Comparison of ENCODE assay signal across 14 mouse cellular contexts in genomic region chr5:142073901-142074300, GRCm38 (mm10).
DNase-seq lines count a peak whose midpoint lies in the region; ATAC-seq and TF ChIP-seq lines count a peak whose summit lies in the region.
"Had no signal": no experiment of that assay in that cellular context is flagged by ENCODE, and none has a peak within 500 bp of the region (broad histone marks: within the 10 kb centered on the region; RNA-seq: fewer than 3 reads in every experiment).

No protein-coding gene starts in this region.

- no peaks in the 10 kb centered on the region for H3K79me2 ChIP-seq in heart, adult 2 months (replicated peaks; ENCODE audit: control insufficient read depth, insufficient read depth, low read length)

- intact Hi-C loops in heart, adult 2 months (cut with DNase I), result no loop called here

- WGBS in heart, adult 2 months, result 86% methylated on average over 3 of the region's 3 CpGs
- WGBS in limb, embryonic 15.5 days, result 89% methylated on average over 3 of the region's 3 CpGs
- WGBS in limb, embryonic 10.5 days, result 84% methylated on average over 3 of the region's 3 CpGs
- 83% methylated on average over 3 of the region's 3 CpGs for WGBS in stomach, embryonic 15.5 days

- no peak for TF ChIP-seq POLR2A in heart, adult 2 months (IDR thresholded peaks at IDR 0.05; ENCODE audit: insufficient read depth, low read depth, low read length)

- peak; percentile 59 for DNase-seq in heart, adult 11 months
- DNase-seq in heart, adult 2 months, result no peak
- DNase-seq in limb, embryonic 10.5 days (ENCODE audit: low spot score), result no peak
- no peak for DNase-seq in liver
- DNase-seq in right cerebral cortex, postnatal 10 days (ENCODE audit: low spot score in 2 of 2), result no peak
- DNase-seq: adrenal gland, adult 2 months; adrenal gland, postnatal 36 days; cerebellum, postnatal 10 days; gastrocnemius, postnatal 10 days had no signal

- H3K36me3 ChIP-seq in heart, adult 2 months (ENCODE audit: control insufficient read depth, insufficient read depth, low read length), result no peaks in the 10 kb centered on the region
- H3K36me3 ChIP-seq in limb, embryonic 15.5 days, result no peaks in the 10 kb centered on the region
- no peaks in the 10 kb centered on the region for H3K36me3 ChIP-seq in limb, embryonic 10.5 days
- H3K36me3 ChIP-seq in stomach, embryonic 15.5 days, result no peaks in the 10 kb centered on the region
- H3K36me3 ChIP-seq: heart, embryonic 13.5 days; hindbrain, embryonic 15.5 days had no signal

- no peak for TF ChIP-seq EP300 in heart, adult 2 months (IDR thresholded peaks at IDR 0.05; ENCODE audit: insufficient read depth, low read depth, low read length)

- no peak overlapping the region for H3K9ac ChIP-seq in heart, adult 2 months (ENCODE audit: low read depth, low read length)
- no peak overlapping the region for H3K9ac ChIP-seq in limb, embryonic 15.5 days
- H3K9ac ChIP-seq in stomach, embryonic 15.5 days, result no peak overlapping the region
- H3K9ac ChIP-seq: forebrain, embryonic 13.5 days; heart, embryonic 13.5 days; hindbrain, embryonic 15.5 days had no signal

- no peaks in the 10 kb centered on the region for H3K9me3 ChIP-seq in limb, embryonic 15.5 days
- no peaks in the 10 kb centered on the region for H3K9me3 ChIP-seq in limb, embryonic 10.5 days (replicated peaks)
- no peaks in the 10 kb centered on the region for H3K9me3 ChIP-seq in stomach, embryonic 15.5 days
- H3K9me3 ChIP-seq: hindbrain, embryonic 15.5 days had no signal

- peaks cover 1% of the 10 kb centered on the region; the same call in 1 of the 2 replicates for H3K4me1 ChIP-seq in heart, adult 2 months (ENCODE audit: control insufficient read depth, insufficient read depth, low read length)
- H3K4me1 ChIP-seq in limb, embryonic 15.5 days, result peaks cover 20% of the 10 kb centered on the region
- peaks cover 20% of the 10 kb centered on the region for H3K4me1 ChIP-seq in limb, embryonic 10.5 days
- peaks cover 12% of the 10 kb centered on the region; the same call in 1 of the 2 replicates for H3K4me1 ChIP-seq in stomach, embryonic 15.5 days

- no peak overlapping the region for H3K4me3 ChIP-seq in heart, adult 2 months
- no peak overlapping the region for H3K4me3 ChIP-seq in limb, embryonic 15.5 days
- no peak overlapping the region for H3K4me3 ChIP-seq in limb, embryonic 10.5 days
- H3K4me3 ChIP-seq in stomach, embryonic 15.5 days (replicated peaks), result no peak overlapping the region
- H3K4me3 ChIP-seq: forebrain, embryonic 13.5 days; heart, embryonic 13.5 days; hindbrain, embryonic 15.5 days had no signal

- H3K27ac ChIP-seq in heart, adult 2 months, result no peak overlapping the region
- peak overlapping the region; percentile 77; the same call in 1 of the 2 replicates for H3K27ac ChIP-seq in limb, embryonic 15.5 days
- H3K27ac ChIP-seq in limb, embryonic 10.5 days, result no peak overlapping the region
- H3K27ac ChIP-seq in stomach, embryonic 15.5 days, result peak overlapping the region; percentile 70; the same call in 1 of the 2 replicates
- H3K27ac ChIP-seq: heart, embryonic 13.5 days had no signal

- no peak for TF ChIP-seq CTCF in heart, adult 2 months (IDR thresholded peaks at IDR 0.05)

- H3K4me2 ChIP-seq in limb, embryonic 15.5 days, result no peak overlapping the region
- H3K4me2 ChIP-seq in stomach, embryonic 15.5 days, result no peak overlapping the region
- H3K4me2 ChIP-seq: heart, embryonic 13.5 days; hindbrain, embryonic 15.5 days had no signal

- no peaks in the 10 kb centered on the region for H3K27me3 ChIP-seq in heart, adult 2 months (ENCODE audit: control insufficient read depth, insufficient read depth, low read length)
- no peaks in the 10 kb centered on the region for H3K27me3 ChIP-seq in limb, embryonic 15.5 days
- no peaks in the 10 kb centered on the region for H3K27me3 ChIP-seq in limb, embryonic 10.5 days (ENCODE audit: low read depth, poor library complexity, severe bottlenecking)
- H3K27me3 ChIP-seq in stomach, embryonic 15.5 days (replicated peaks), result no peaks in the 10 kb centered on the region
- H3K27me3 ChIP-seq: forebrain, embryonic 13.5 days; heart, embryonic 13.5 days; hindbrain, embryonic 15.5 days had no signal

- ATAC-seq in limb, embryonic 15.5 days (ENCODE audit: insufficient number of reproducible peaks, low FRiP score, low TSS enrichment, low read depth), result no peak
- no peak for ATAC-seq in stomach, embryonic 15.5 days (ENCODE audit: insufficient read depth, low FRiP score, low read depth)

Comparison
In these comparisons a context has a peak if more than half of its experiments do, and no peak if none do; other contexts are left out.
1. H3K27ac ChIP-seq: peak in limb, embryonic 15.5 days (single experiment) and stomach, embryonic 15.5 days (single experiment); none in heart, adult 2 months (single experiment) and limb, embryonic 10.5 days (single experiment).